In the genomic region with DNA sequence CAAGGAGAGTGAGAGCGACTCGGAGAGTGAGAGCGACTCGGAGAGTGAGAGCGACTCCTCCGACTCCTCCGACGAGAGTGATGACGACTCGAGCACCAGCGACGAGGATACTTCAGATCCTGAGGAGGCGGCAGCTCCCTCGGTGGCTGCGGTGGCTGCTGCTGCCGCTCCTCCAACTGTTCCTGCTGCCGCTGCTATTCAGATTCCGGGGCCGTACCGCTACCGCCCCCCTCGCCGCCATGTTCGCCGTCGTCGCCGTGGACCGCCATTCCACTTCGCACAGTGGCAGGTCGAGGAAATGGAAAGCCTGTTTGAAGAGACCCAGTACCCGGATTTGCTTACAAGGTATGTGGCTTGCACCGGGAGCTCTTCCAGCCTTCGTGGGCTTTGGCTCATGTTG, we compare ENCODE assay signal across 26 mouse cellular contexts.
DNase-seq lines count a peak whose midpoint lies in the region; TF ChIP-seq lines count a peak whose summit lies in the region.
"Had no signal": no experiment of that assay in that cellular context is flagged by ENCODE, and none has a peak within 500 bp of the region (broad histone marks: within the 10 kb centered on the region; RNA-seq: fewer than 3 reads in every experiment).

No protein-coding gene starts in this region.

- H3K4me3 ChIP-seq in E14TG2a.4 (replicated peaks; ENCODE audit: low read length), result peak overlapping the region; percentile 56
- H3K4me3 ChIP-seq: embryonic facial prominence, embryonic 10.5 days; embryonic facial prominence, embryonic 13.5 days; erythroblast, embryonic 14.5 days; forebrain, embryonic 12.5 days; forebrain, embryonic 15.5 days; heart, embryonic 12.5 days; heart, embryonic 15.5 days; hindbrain, embryonic 10.5 days; hindbrain, embryonic 13.5 days had no signal

- H3K9me3 ChIP-seq in E14TG2a.4 (ENCODE audit: low read length), result peaks cover 7% of the 10 kb centered on the region; the same call in 1 of the 2 replicates

- peak; percentile 23 for DNase-seq in ES-CJ7 (ENCODE audit: low read depth, low spot score)
- peak; percentile 54 for DNase-seq in ZHBTc4 (ENCODE audit: low read depth, low spot score)
- DNase-seq in yolk sac, embryonic 10.5 days (ENCODE audit: low spot score), result no peak
- DNase-seq in Muller cell, postnatal 12 days (ENCODE audit: inconsistent ontology term), result no peak
- no peak for DNase-seq in embryo, embryonic 9.5 days (ENCODE audit: extremely low spot score)
- DNase-seq: adrenal gland, postnatal 10 days; adrenal gland, postnatal 36 days; cerebellum, adult 11 months; cerebellum, adult 2 months; cerebellum, adult 9-11 months; cerebellum, postnatal 25 days; heart, adult 18-20 months; heart, postnatal 10 days; heart, postnatal 36 days; kidney, adult 18-20 months had no signal

- H3K4me1 ChIP-seq in E14TG2a.4 (replicated peaks; ENCODE audit: low read depth, low read length), result no peaks in the 10 kb centered on the region
- H3K4me1 ChIP-seq: embryonic facial prominence, embryonic 10.5 days; embryonic facial prominence, embryonic 13.5 days; forebrain, embryonic 12.5 days; forebrain, embryonic 15.5 days; heart, embryonic 12.5 days; heart, embryonic 15.5 days; hindbrain, embryonic 10.5 days; hindbrain, embryonic 13.5 days had no signal

- TF ChIP-seq CTCF in E14TG2a.4 (conservative IDR thresholded peaks at IDR 0.05; ENCODE audit: low read length), result no peak

- H3K27me3 ChIP-seq in E14TG2a.4 (ENCODE audit: insufficient read depth, low read length), result peaks cover 15% of the 10 kb centered on the region
- H3K27me3 ChIP-seq: embryonic facial prominence, embryonic 13.5 days; forebrain, embryonic 12.5 days; forebrain, embryonic 15.5 days; heart, embryonic 12.5 days; heart, embryonic 15.5 days; hindbrain, embryonic 13.5 days had no signal

- no peaks in the 10 kb centered on the region for H3K36me3 ChIP-seq in E14TG2a.4 (ENCODE audit: insufficient read depth, low read length)
- H3K36me3 ChIP-seq: embryonic facial prominence, embryonic 10.5 days; embryonic facial prominence, embryonic 13.5 days; forebrain, embryonic 12.5 days; forebrain, embryonic 15.5 days; G1E; heart, embryonic 12.5 days; heart, embryonic 15.5 days; hindbrain, embryonic 10.5 days; hindbrain, embryonic 13.5 days had no signal

Comparison
In these comparisons a context has a peak if more than half of its experiments do, and no peak if none do; other contexts are left out.
1. DNase-seq: peak in ES-CJ7 (single experiment) and ZHBTc4 (single experiment); none in yolk sac, embryonic 10.5 days (single experiment), Muller cell, postnatal 12 days (single experiment) and embryo, embryonic 9.5 days (single experiment).